In genomic region chr11:85518025-85518756, GRCm38 (mm10) we compare ENCODE assay signal across 8 mouse cellular contexts.
DNase-seq lines count a peak whose midpoint lies in the region; ATAC-seq lines count a peak whose summit lies in the region.

No protein-coding gene starts in this region.

- H3K4me3 ChIP-seq in macrophage (ENCODE audit: inconsistent target) = no peak overlapping the region

- ATAC-seq in CD4-positive, CD25-positive, alpha-beta regulatory T cell, adult 4 months = no peak

- WGBS in macrophage (ENCODE audit: missing documents) = 55% methylated on average over 3 of the region's 3 CpGs

- peak; percentile 62 for DNase-seq in CD4-positive, CD25-positive, alpha-beta regulatory T cell, adult 2 months (ENCODE audit: low read depth, low spot score)
- peak; percentile 35 for DNase-seq in layer of hippocampus, adult 11-12 months (ENCODE audit: low spot score)
- no peak for DNase-seq in layer of hippocampus, adult 9-11 months
- DNase-seq in R1 (ENCODE audit: low read depth, low spot score) = peak; percentile 51
- DNase-seq in forelimb bud, embryonic 11.5 days (ENCODE audit: low read depth, low spot score) = peak; percentile 59
- DNase-seq in right cerebral cortex, postnatal 25 days = no peak

- H3K36me3 ChIP-seq in macrophage (ENCODE audit: inconsistent target) = no peaks in the 10 kb centered on the region

- H3K79me2 ChIP-seq in macrophage (ENCODE audit: inconsistent target) = no peaks in the 10 kb centered on the region

- peak overlapping the region; percentile 8; the same call in 1 of the 2 replicates for H3K27ac ChIP-seq in macrophage

Comparison
In these comparisons a context has a peak if more than half of its experiments do, and no peak if none do; other contexts are left out.
1. DNase-seq: peak in CD4-positive, CD25-positive, alpha-beta regulatory T cell, adult 2 months (single experiment), layer of hippocampus, adult 11-12 months (single experiment), R1 (single experiment) and forelimb bud, embryonic 11.5 days (single experiment); none in layer of hippocampus, adult 9-11 months (single experiment) and right cerebral cortex, postnatal 25 days (single experiment).